Mouse (Mus musculus): ENCODE measurements around the gene Ptpn14. TPM values are rescaled to one million over a fixed set of nuclear protein-coding genes. Genes with fewer than 3 reads are reported as not detected.
A peak's percentile ranks its signal among the peaks of the same experiment; 100 is the strongest.

Gene Ptpn14
- total and polyA plus RNA-seq, 3 experiments: 11.9 to 30.1 (median 29.3) TPM

DNA sequence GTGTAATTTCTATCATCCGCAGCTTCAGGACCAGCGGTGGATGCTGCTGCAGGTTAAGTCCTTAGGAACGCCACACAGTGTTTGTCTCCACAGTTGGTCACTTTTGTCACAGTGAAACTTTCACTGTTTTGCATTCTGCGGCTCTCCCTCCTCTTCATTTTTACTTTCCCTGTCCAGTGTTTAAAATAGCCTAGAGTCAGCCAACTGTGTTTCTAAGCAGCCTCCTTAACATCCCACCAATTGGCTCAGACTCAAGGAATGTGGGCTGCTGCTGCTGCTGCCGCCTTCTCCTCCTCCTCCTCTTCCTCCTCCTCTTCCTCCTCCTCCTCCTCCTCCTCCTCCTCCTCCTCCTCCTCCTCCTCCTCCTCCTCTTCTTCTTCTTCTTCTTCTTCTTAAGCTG lies 22.2 kb downstream of the Ptpn14 start:
- no peak overlapping the region for H3K27ac ChIP-seq
- H3K79me2 ChIP-seq (replicated peaks; ENCODE audit: control insufficient read depth, insufficient read depth, low read length): peaks cover 6% of the 10 kb centered on the region; the same call in 1 of the 2 replicates
- no peak for TF ChIP-seq EP300 (IDR thresholded peaks at IDR 0.05; ENCODE audit: insufficient read depth, low read depth, low read length)
- no peak for TF ChIP-seq CTCF (IDR thresholded peaks at IDR 0.05)
- no peak for TF ChIP-seq POLR2A (IDR thresholded peaks at IDR 0.05; ENCODE audit: insufficient read depth, low read depth, low read length)
- DNase-seq: no peak
- 55% methylated on average over 5 of the region's 5 CpGs for WGBS
- intact Hi-C loops (cut with DNase I): no loop called here
- H3K4me1 ChIP-seq (ENCODE audit: control insufficient read depth, insufficient read depth, low read length): peaks cover 10% of the 10 kb centered on the region
- no peak overlapping the region for H3K4me3 ChIP-seq
- no peaks in the 10 kb centered on the region; the same call in 1 of the 2 replicates for H3K36me3 ChIP-seq (ENCODE audit: control insufficient read depth, insufficient read depth, low read length)
- H3K27me3 ChIP-seq (ENCODE audit: control insufficient read depth, insufficient read depth, low read length): no peaks in the 10 kb centered on the region
- no peak overlapping the region for H3K9ac ChIP-seq (ENCODE audit: low read depth, low read length)

- intact Hi-C loops (cut with DNase I): no loop called here
- H3K9ac ChIP-seq (ENCODE audit: low read depth, low read length): no peak overlapping the region
- H3K4me1 ChIP-seq (ENCODE audit: control insufficient read depth, insufficient read depth, low read length): peaks cover 5% of the 10 kb centered on the region
- no peaks in the 10 kb centered on the region for H3K36me3 ChIP-seq (ENCODE audit: control insufficient read depth, insufficient read depth, low read length)
- no peak overlapping the region for H3K4me3 ChIP-seq
- peaks cover 6% of the 10 kb centered on the region; the same call in 1 of the 2 replicates for H3K79me2 ChIP-seq (replicated peaks; ENCODE audit: control insufficient read depth, insufficient read depth, low read length)
- WGBS: 73% methylated on average over 6 of the region's 6 CpGs
- TF ChIP-seq EP300 (IDR thresholded peaks at IDR 0.05; ENCODE audit: insufficient read depth, low read depth, low read length): no peak
- no peak for TF ChIP-seq POLR2A (IDR thresholded peaks at IDR 0.05; ENCODE audit: insufficient read depth, low read depth, low read length)
- no peak for TF ChIP-seq CTCF (IDR thresholded peaks at IDR 0.05)
- no peaks in the 10 kb centered on the region for H3K27me3 ChIP-seq (ENCODE audit: control insufficient read depth, insufficient read depth, low read length)
- no peak overlapping the region for H3K27ac ChIP-seq
- DNase-seq: no peak
Measured at GRCm38 (mm10) chr1:189752245-189752644, 24.2 kb downstream of the Ptpn14 start.

- no peak overlapping the region for H3K27ac ChIP-seq
Measured at GRCm38 (mm10) chr1:189755072-189755471, 27.0 kb downstream of the Ptpn14 start.

GRCm38 (mm10) chr1:189756306-189757053 lies 28.4 kb downstream of the Ptpn14 start:
- Histone ChIP-seq H3K4me3 (no peak overlapping the region), H3K4me1 (ENCODE audit: control insufficient read depth, insufficient read depth, low read length) (peaks cover 1% of the 10 kb centered on the region), H3K27ac (peak overlapping the region; percentile 52; the same call in 1 of the 2 replicates), H3K36me3 (ENCODE audit: control insufficient read depth, insufficient read depth, low read length) (no peaks in the 10 kb centered on the region), H3K27me3 (ENCODE audit: control insufficient read depth, insufficient read depth, low read length) (no peaks in the 10 kb centered on the region), H3K79me2 (replicated peaks; ENCODE audit: control insufficient read depth, insufficient read depth, low read length) (peaks cover 9% of the 10 kb centered on the region), H3K9ac (ENCODE audit: low read depth, low read length) (no peak overlapping the region)
- intact Hi-C loops (cut with DNase I): no loop called here
- TF ChIP-seq EP300 (IDR thresholded peaks at IDR 0.05; ENCODE audit: insufficient read depth, low read depth, low read length) (0 out of 2 replicates have a peak, but pooled peaks have one; percentile 52), POLR2A (IDR thresholded peaks at IDR 0.05; ENCODE audit: insufficient read depth, low read depth, low read length) (peak; percentile 43; the same call in 1 of the 2 replicates), CTCF (IDR thresholded peaks at IDR 0.05) (no peak)
- DNase-seq: peak in 1 of 2 experiments; percentile 31
- WGBS: 44% methylated on average over 19 of the region's 19 CpGs

More at GRCm38 (mm10) chr1:189755072-189755471, 27.0 kb downstream of the Ptpn14 start:
- no peak for DNase-seq
- peaks cover 8% of the 10 kb centered on the region for H3K79me2 ChIP-seq (replicated peaks; ENCODE audit: control insufficient read depth, insufficient read depth, low read length)
- H3K36me3 ChIP-seq (ENCODE audit: control insufficient read depth, insufficient read depth, low read length): no peaks in the 10 kb centered on the region
- intact Hi-C loops (cut with DNase I): no loop called here
- H3K9ac ChIP-seq (ENCODE audit: low read depth, low read length): no peak overlapping the region
- H3K4me1 ChIP-seq (ENCODE audit: control insufficient read depth, insufficient read depth, low read length): peaks cover under 1% of the 10 kb centered on the region; the same call in 1 of the 2 replicates
- WGBS: 80% methylated on average over 8 of the region's 8 CpGs
- H3K4me3 ChIP-seq: no peak overlapping the region
- no peaks in the 10 kb centered on the region for H3K27me3 ChIP-seq (ENCODE audit: control insufficient read depth, insufficient read depth, low read length)
- TF ChIP-seq EP300 (IDR thresholded peaks at IDR 0.05; ENCODE audit: insufficient read depth, low read depth, low read length) (no peak), CTCF (IDR thresholded peaks at IDR 0.05) (no peak)

DNA sequence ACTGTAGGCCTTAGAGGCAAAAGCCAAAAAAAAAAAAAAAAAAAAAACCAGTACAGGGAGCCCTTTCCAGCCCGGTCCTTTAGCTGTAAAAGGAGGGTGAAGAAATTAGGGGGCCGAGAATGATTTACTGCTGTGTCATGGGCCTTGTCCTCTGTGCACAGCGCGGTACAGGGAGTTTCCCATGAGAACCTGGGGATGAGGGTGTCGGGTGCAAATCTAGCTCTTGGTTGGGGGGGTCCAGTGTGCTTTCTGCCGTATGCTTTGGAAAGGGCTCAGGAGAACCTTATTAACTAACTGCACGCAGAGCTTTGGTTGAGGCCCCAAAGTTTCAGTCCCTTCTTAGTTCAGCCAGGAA lies 29.0 kb downstream of the Ptpn14 start:
- Histone ChIP-seq H3K36me3 (ENCODE audit: control insufficient read depth, insufficient read depth, low read length) (no peaks in the 10 kb centered on the region), H3K27ac (peak overlapping the region; percentile 52; the same call in 1 of the 2 replicates), H3K4me3 (no peak overlapping the region), H3K27me3 (ENCODE audit: control insufficient read depth, insufficient read depth, low read length) (no peaks in the 10 kb centered on the region), H3K9ac (ENCODE audit: low read depth, low read length) (no peak overlapping the region), H3K4me1 (ENCODE audit: control insufficient read depth, insufficient read depth, low read length) (peaks cover 2% of the 10 kb centered on the region), H3K79me2 (replicated peaks; ENCODE audit: control insufficient read depth, insufficient read depth, low read length) (peaks cover 10% of the 10 kb centered on the region)
- WGBS: 73% methylated on average over 7 of the region's 7 CpGs
- TF ChIP-seq CTCF (IDR thresholded peaks at IDR 0.05) (no peak), EP300 (IDR thresholded peaks at IDR 0.05; ENCODE audit: insufficient read depth, low read depth, low read length) (no peak), POLR2A (IDR thresholded peaks at IDR 0.05; ENCODE audit: insufficient read depth, low read depth, low read length) (no peak)
- no peak for DNase-seq
- intact Hi-C loops (cut with DNase I): no loop called here

DNA sequence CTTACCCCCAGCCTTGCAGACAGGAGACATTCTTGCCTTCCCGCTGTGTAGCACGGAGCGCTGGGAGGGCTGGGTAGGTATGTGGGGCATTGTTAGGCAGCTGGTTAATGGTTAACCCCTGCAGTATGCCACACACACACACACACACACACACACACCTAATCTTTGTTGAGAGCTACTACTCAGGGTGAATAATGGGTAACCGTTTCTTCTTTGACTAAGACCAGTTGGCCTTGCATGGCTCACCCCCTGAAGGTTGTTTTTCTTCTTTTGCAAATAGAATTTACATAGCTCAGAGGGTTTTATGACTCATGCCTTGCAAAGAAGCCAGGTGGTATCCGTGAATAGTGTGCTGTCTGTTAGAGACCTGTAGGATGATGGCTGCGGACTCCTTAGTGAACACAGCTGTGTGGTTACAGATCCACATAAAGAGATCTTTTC lies 33.5 kb downstream of the Ptpn14 start:
- 63% methylated on average over 6 of the region's 6 CpGs for WGBS
- peaks cover 4% of the 10 kb centered on the region for H3K79me2 ChIP-seq (replicated peaks; ENCODE audit: control insufficient read depth, insufficient read depth, low read length)
- no peaks in the 10 kb centered on the region for H3K27me3 ChIP-seq (ENCODE audit: control insufficient read depth, insufficient read depth, low read length)
- no peak overlapping the region for H3K27ac ChIP-seq
- H3K9ac ChIP-seq (ENCODE audit: low read depth, low read length): no peak overlapping the region
- DNase-seq: no peak
- intact Hi-C loops (cut with DNase I): no loop called here
- H3K4me3 ChIP-seq: no peak overlapping the region
- no peak for TF ChIP-seq CTCF (IDR thresholded peaks at IDR 0.05)
- no peak for TF ChIP-seq EP300 (IDR thresholded peaks at IDR 0.05; ENCODE audit: insufficient read depth, low read depth, low read length)
- no peak for TF ChIP-seq POLR2A (IDR thresholded peaks at IDR 0.05; ENCODE audit: insufficient read depth, low read depth, low read length)
- peaks cover 10% of the 10 kb centered on the region for H3K4me1 ChIP-seq (ENCODE audit: control insufficient read depth, insufficient read depth, low read length)
- H3K36me3 ChIP-seq (ENCODE audit: control insufficient read depth, insufficient read depth, low read length): no peaks in the 10 kb centered on the region
